Mouse (Mus musculus): ENCODE data around the gene Mrps35. TPM values are rescaled to one million over a fixed set of nuclear protein-coding genes. Genes with fewer than 3 reads are reported as not detected.

Mrps35 gene
- polyA plus RNA-seq, 1 experiment from 2014 or later, result 120 TPM

- H3K36me3 ChIP-seq (ENCODE audit: insufficient read depth, low read length), result peaks cover 41% of the 10 kb centered on the region
- no peaks in the 10 kb centered on the region for H3K9me3 ChIP-seq (ENCODE audit: low read length)
- no peaks in the 10 kb centered on the region for H3K4me1 ChIP-seq (ENCODE audit: insufficient read depth, low read length)
- peak; percentile 19; the same call in 1 of the 2 replicates for ATAC-seq (ENCODE audit: low FRiP score, low TSS enrichment)
- H3K4me3 ChIP-seq (ENCODE audit: low read length), result no peak overlapping the region
- no peak overlapping the region for H3K27ac ChIP-seq (ENCODE audit: low read length)
- H3K9ac ChIP-seq (replicated peaks; ENCODE audit: low read length), result no peak overlapping the region
- WGBS, result 69% methylated on average over 19 of the region's 19 CpGs
- H3K27me3 ChIP-seq (ENCODE audit: insufficient read depth, low read length), result no peaks in the 10 kb centered on the region
- H3K4me2 ChIP-seq (replicated peaks; ENCODE audit: low read depth, low read length), result no peak overlapping the region
These were observed 11.5 kb downstream of the Mrps35 start for GRCm38 (mm10) chr6:147053785-147054646.

- peak; percentile 63; the same call in 1 of the 2 replicates for ATAC-seq (ENCODE audit: low FRiP score, low TSS enrichment)
- Histone ChIP-seq H3K4me3 (ENCODE audit: low read length) (no peak overlapping the region), H3K4me2 (replicated peaks; ENCODE audit: low read depth, low read length) (no peak overlapping the region), H3K36me3 (ENCODE audit: insufficient read depth, low read length) (peaks cover 32% of the 10 kb centered on the region), H3K4me1 (ENCODE audit: insufficient read depth, low read length) (no peaks in the 10 kb centered on the region), H3K27me3 (ENCODE audit: insufficient read depth, low read length) (no peaks in the 10 kb centered on the region), H3K9me3 (ENCODE audit: low read length) (no peaks in the 10 kb centered on the region), H3K9ac (replicated peaks; ENCODE audit: low read length) (no peak overlapping the region), H3K27ac (ENCODE audit: low read length) (no peak overlapping the region)
- 48% methylated on average over 10 of the region's 10 CpGs for WGBS
These were observed 12.9 kb downstream of the Mrps35 start for GRCm38 (mm10) chr6:147055374-147055977.

- Histone ChIP-seq H3K36me3 (ENCODE audit: insufficient read depth, low read length) (peaks cover 27% of the 10 kb centered on the region), H3K9ac (replicated peaks; ENCODE audit: low read length) (no peak overlapping the region), H3K27me3 (ENCODE audit: insufficient read depth, low read length) (no peaks in the 10 kb centered on the region), H3K4me2 (replicated peaks; ENCODE audit: low read depth, low read length) (no peak overlapping the region), H3K4me3 (ENCODE audit: low read length) (no peak overlapping the region), H3K9me3 (ENCODE audit: low read length) (no peaks in the 10 kb centered on the region), H3K27ac (ENCODE audit: low read length) (no peak overlapping the region), H3K4me1 (ENCODE audit: insufficient read depth, low read length) (no peaks in the 10 kb centered on the region)
- 49% methylated on average over 7 of the region's 7 CpGs for WGBS
- ATAC-seq (ENCODE audit: low FRiP score, low TSS enrichment), result no peak
These were observed 16.8 kb downstream of the Mrps35 start for GRCm38 (mm10) chr6:147059326-147059725.

GRCm38 (mm10) chr6:147061630-147062029, 19.1 kb downstream of the Mrps35 start:
- Histone ChIP-seq H3K4me3 (ENCODE audit: low read length) (no peak overlapping the region), H3K9me3 (ENCODE audit: low read length) (no peaks in the 10 kb centered on the region), H3K4me1 (ENCODE audit: insufficient read depth, low read length) (no peaks in the 10 kb centered on the region), H3K27me3 (ENCODE audit: insufficient read depth, low read length) (no peaks in the 10 kb centered on the region), H3K27ac (ENCODE audit: low read length) (no peak overlapping the region), H3K4me2 (replicated peaks; ENCODE audit: low read depth, low read length) (no peak overlapping the region), H3K9ac (replicated peaks; ENCODE audit: low read length) (no peak overlapping the region), H3K36me3 (ENCODE audit: insufficient read depth, low read length) (peaks cover 30% of the 10 kb centered on the region)
- 88% methylated on average over 9 of the region's 9 CpGs for WGBS
- no peak for ATAC-seq (ENCODE audit: low FRiP score, low TSS enrichment)

- Histone ChIP-seq H3K9ac (replicated peaks; ENCODE audit: low read length) (no peak overlapping the region), H3K4me1 (ENCODE audit: insufficient read depth, low read length) (no peaks in the 10 kb centered on the region), H3K27ac (ENCODE audit: low read length) (no peak overlapping the region), H3K36me3 (ENCODE audit: insufficient read depth, low read length) (peaks cover 34% of the 10 kb centered on the region), H3K4me3 (ENCODE audit: low read length) (no peak overlapping the region), H3K4me2 (replicated peaks; ENCODE audit: low read depth, low read length) (no peak overlapping the region), H3K9me3 (ENCODE audit: low read length) (no peaks in the 10 kb centered on the region), H3K27me3 (ENCODE audit: insufficient read depth, low read length) (no peaks in the 10 kb centered on the region)
- WGBS, result 67% methylated on average over 7 of the region's 7 CpGs
- no peak for ATAC-seq (ENCODE audit: low FRiP score, low TSS enrichment)
These were observed 19.5 kb downstream of the Mrps35 start for GRCm38 (mm10) chr6:147062034-147062433.

- WGBS, result 81% methylated on average over 7 of the region's 7 CpGs
- no peak overlapping the region for H3K27ac ChIP-seq (ENCODE audit: low read length)
- no peaks in the 10 kb centered on the region for H3K27me3 ChIP-seq (ENCODE audit: insufficient read depth, low read length)
- H3K9ac ChIP-seq (replicated peaks; ENCODE audit: low read length), result no peak overlapping the region
- H3K4me3 ChIP-seq (ENCODE audit: low read length), result no peak overlapping the region
- no peaks in the 10 kb centered on the region for H3K9me3 ChIP-seq (ENCODE audit: low read length)
- no peak overlapping the region for H3K4me2 ChIP-seq (replicated peaks; ENCODE audit: low read depth, low read length)
- ATAC-seq (ENCODE audit: low FRiP score, low TSS enrichment), result no peak
- H3K4me1 ChIP-seq (ENCODE audit: insufficient read depth, low read length), result no peaks in the 10 kb centered on the region
- H3K36me3 ChIP-seq (ENCODE audit: insufficient read depth, low read length), result peaks cover 39% of the 10 kb centered on the region
These were observed 20.1 kb downstream of the Mrps35 start for GRCm38 (mm10) chr6:147062694-147063093.

- WGBS, result 58% methylated on average over 10 of the region's 10 CpGs
- no peak overlapping the region for H3K4me2 ChIP-seq (replicated peaks; ENCODE audit: low read depth, low read length)
- H3K9ac ChIP-seq (replicated peaks; ENCODE audit: low read length), result no peak overlapping the region
- peaks cover 39% of the 10 kb centered on the region for H3K36me3 ChIP-seq (ENCODE audit: insufficient read depth, low read length)
- no peaks in the 10 kb centered on the region for H3K27me3 ChIP-seq (ENCODE audit: insufficient read depth, low read length)
- no peaks in the 10 kb centered on the region for H3K4me1 ChIP-seq (ENCODE audit: insufficient read depth, low read length)
- no peaks in the 10 kb centered on the region for H3K9me3 ChIP-seq (ENCODE audit: low read length)
- H3K27ac ChIP-seq (ENCODE audit: low read length), result no peak overlapping the region
- no peak for ATAC-seq (ENCODE audit: low FRiP score, low TSS enrichment)
- H3K4me3 ChIP-seq (ENCODE audit: low read length), result no peak overlapping the region
These were observed 21.8 kb downstream of the Mrps35 start for GRCm38 (mm10) chr6:147064226-147064943.

- peaks cover 41% of the 10 kb centered on the region for H3K36me3 ChIP-seq (ENCODE audit: insufficient read depth, low read length)
- no peak overlapping the region for H3K4me2 ChIP-seq (replicated peaks; ENCODE audit: low read depth, low read length)
- no peaks in the 10 kb centered on the region for H3K4me1 ChIP-seq (ENCODE audit: insufficient read depth, low read length)
- no peaks in the 10 kb centered on the region for H3K27me3 ChIP-seq (ENCODE audit: insufficient read depth, low read length)
- no peak for ATAC-seq (ENCODE audit: low FRiP score, low TSS enrichment)
- whole genome bisulfite sequencing, result 46% methylated on average over 6 of the region's 6 CpGs
- H3K27ac ChIP-seq (ENCODE audit: low read length), result no peak overlapping the region
- no peak overlapping the region for H3K4me3 ChIP-seq (ENCODE audit: low read length)
- H3K9ac ChIP-seq (replicated peaks; ENCODE audit: low read length), result no peak overlapping the region
- no peaks in the 10 kb centered on the region for H3K9me3 ChIP-seq (ENCODE audit: low read length)
These were observed 22.3 kb downstream of the Mrps35 start for GRCm38 (mm10) chr6:147064944-147065261.

- Histone ChIP-seq H3K36me3 (ENCODE audit: insufficient read depth, low read length) (peaks cover 26% of the 10 kb centered on the region), H3K9ac (replicated peaks; ENCODE audit: low read length) (no peak overlapping the region), H3K27ac (ENCODE audit: low read length) (no peak overlapping the region), H3K27me3 (ENCODE audit: insufficient read depth, low read length) (no peaks in the 10 kb centered on the region), H3K9me3 (ENCODE audit: low read length) (0 out of 2 replicates have a peak, but pooled peaks cover 2% of the 10 kb centered on the region), H3K4me3 (ENCODE audit: low read length) (no peak overlapping the region), H3K4me2 (replicated peaks; ENCODE audit: low read depth, low read length) (no peak overlapping the region), H3K4me1 (ENCODE audit: insufficient read depth, low read length) (no peaks in the 10 kb centered on the region)
- 77% methylated on average over 5 of the region's 5 CpGs for WGBS
- peak; percentile 31; the same call in 1 of the 2 replicates for ATAC-seq (ENCODE audit: low FRiP score, low TSS enrichment)
These were observed 33.3 kb downstream of the Mrps35 start for GRCm38 (mm10) chr6:147075808-147076387.

Measured in kidney, embryonic 16.5 days (tissue).